Mouse (Mus musculus) gastrocnemius, adult 2 months (tissue): ENCODE results near the gene Tcf23. TPM values are rescaled to one million over a fixed set of nuclear protein-coding genes. Genes with fewer than 3 reads are reported as not detected.

ENCODE experiments used
- DNase-seq: peaks from one replicate; pipeline ENCODE4 v3.0.0; 2022
- H3K27ac ChIP-seq: fragments of 200-600 bp; 2 replicates; pipeline ENCODE4 v1.8.1; 2022; ENCODE audit warnings: mild to moderate bottlenecking
- H3K4me3 ChIP-seq: fragments of 200-600 bp; 2 replicates; pipeline ENCODE4 v1.8.1; 2022; ENCODE audit warnings: mild to moderate bottlenecking, moderate library complexity
- CTCF ChIP-seq: fragments of 200-600 bp; IDR thresholded peaks from 2 replicates; pipeline ENCODE4 v1.8.1; 2022; ENCODE audit warnings: antibody characterized with exemption, mild to moderate bottlenecking, moderate library complexity
- intact Hi-C: fragments of 180-260 bp; cut with DNase I; formaldehyde crosslinking; loops from one replicate; pipeline ENCODE4 v1.15.1; 2025
- total RNA-seq, 2 experiments: library from RNA; stranded (reverse); gene quantifications; 2 replicates each; pipeline ENCODE4 v1.2.3; 2021

Gene Tcf23
- total RNA-seq, 2 experiments from 2014 or later = 0.28 TPM; not detected in 1

DNA sequence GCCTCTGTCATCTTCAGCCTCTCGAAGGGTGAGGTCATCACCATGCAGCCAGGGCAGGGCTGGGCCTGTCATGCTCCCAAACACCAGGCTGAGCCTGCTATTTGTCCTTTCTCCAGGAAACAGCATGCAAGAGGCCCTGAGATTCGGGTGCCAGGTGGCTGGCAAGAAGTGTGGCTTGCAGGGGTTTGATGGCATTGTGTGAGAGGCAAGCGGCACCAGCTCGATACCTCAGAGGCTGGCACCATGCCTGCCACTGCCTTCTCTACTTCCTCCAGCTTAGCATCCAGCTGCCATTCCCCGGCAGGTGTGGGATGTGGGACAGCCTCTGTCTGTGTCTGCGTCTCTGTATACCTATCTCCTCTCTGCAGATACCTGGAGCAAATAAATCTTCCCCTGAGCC lies 37.6 kb upstream of the Tcf23 start:
- intact Hi-C loops = loop anchor here (1.0 kb wide), 1 partner anchor 67 kb away; no protein-coding TSS in a partner anchor
- TF ChIP-seq CTCF = no peak
- Histone ChIP-seq H3K27ac (peak overlapping the region; percentile 77), H3K4me3 (no peak overlapping the region; the same call in 1 of the 2 replicates)
- no peak for DNase-seq

DNA sequence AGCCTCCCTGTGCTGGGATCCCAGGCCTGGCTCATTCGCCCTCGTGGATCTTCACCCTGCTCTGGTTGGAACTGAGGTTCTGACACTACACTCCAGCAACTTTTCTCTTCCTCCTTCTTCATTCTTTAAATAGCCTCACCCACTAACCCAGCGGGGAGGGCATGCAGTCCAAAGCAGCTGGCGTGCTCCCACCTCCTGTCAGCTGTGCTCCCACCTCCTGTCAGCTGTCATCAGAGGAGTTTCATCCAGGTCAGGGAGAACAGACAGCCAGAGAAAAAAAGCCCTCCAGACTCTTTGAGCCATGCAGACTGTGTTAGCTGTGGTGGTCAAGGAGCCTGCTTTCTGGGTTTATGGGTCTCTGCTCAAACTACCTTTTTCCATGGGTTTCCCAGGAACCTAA lies 37.1 kb upstream of the Tcf23 start:
- Histone ChIP-seq H3K27ac (peak overlapping the region; percentile 77), H3K4me3 (no peak overlapping the region)
- intact Hi-C loops = no loop called here
- TF ChIP-seq CTCF = no peak
- peak; percentile 77 for DNase-seq

DNA sequence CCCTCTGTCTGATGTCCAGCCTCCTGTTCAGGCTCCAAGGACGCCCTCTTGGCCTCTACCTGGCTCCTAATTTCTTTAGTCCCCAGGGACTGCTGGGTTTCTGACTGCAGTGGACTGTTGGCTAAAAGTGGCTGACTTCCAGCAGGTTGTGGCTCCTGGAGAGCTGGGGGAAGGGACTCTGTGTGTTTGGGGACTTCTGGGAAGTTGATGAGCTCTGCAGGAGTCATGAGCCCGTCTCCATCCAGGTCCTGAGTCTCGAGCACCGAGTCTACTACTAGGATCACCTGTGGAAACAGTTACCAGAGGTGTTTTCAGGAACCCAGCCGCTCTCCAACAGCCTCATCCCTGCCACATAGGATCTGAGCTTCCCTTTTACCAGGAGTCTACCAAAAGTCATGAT lies 34.8 kb upstream of the Tcf23 start:
- no peak for TF ChIP-seq CTCF
- Histone ChIP-seq H3K4me3 (no peak overlapping the region), H3K27ac (no peak overlapping the region)
- intact Hi-C loops = no loop called here
- DNase-seq = no peak

DNA sequence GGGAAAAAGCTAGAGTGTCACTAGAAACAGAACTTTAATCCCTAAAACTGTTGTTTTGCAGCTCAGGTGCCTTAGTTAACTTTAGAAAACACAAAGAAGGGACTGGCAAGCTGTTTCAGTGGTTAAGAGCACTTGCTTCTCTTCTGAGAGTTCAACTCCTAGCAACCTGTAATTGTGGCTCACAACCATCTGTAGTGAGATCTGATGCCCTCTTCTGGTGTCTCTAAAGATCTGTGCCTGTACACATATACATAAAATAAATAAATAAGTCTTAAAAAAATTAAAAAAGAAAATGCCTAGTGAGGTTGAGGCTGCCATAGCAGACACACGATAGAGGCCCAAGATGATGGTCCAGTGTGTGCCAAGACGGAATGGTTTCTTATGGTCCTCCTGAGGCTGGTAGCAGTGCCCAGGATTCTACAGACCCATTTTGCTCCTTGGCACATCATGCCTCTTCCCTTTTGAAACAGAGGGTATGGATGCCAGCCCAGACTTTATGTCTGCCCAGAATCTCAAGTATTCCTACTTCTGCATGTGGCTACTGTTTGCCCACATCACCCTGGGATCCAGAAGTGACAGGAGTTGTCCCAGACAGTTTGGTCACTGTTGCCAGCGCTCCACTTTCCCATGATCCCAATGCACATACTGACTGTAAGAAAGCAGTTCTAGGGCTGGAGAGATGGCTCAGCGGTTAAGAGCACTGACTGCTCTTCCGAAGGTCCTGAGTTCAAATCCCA lies 33.6 kb upstream of the Tcf23 start:
- no peak overlapping the region for H3K27ac ChIP-seq
- DNase-seq = no peak
- H3K4me3 ChIP-seq = no peak overlapping the region
- intact Hi-C loops = no loop called here
- TF ChIP-seq CTCF = peak; percentile 6; the same call in 1 of the 2 replicates

DNA sequence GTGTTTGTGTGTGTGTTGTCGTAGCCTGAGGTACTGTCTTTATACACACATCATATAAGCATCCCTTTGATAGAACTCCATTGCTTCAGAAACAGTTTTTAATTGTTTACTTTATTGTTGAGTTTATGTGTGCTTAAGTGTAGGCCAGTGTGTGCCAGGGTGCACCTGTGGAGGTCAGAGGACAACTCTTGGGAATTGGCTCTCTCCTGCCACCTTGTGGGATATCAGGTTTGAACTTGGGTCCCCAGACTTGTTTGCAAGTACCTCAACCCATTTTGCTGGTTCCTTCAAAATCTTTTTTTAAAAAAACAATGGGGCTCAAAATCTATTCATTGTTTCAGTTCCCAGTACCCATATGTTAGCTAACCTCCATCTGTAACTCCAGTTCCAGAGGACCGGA lies 25.5 kb upstream of the Tcf23 start:
- no peak for DNase-seq
- TF ChIP-seq CTCF = peak; percentile 51
- no peak overlapping the region for H3K27ac ChIP-seq
- intact Hi-C loops = no loop called here
- no peak overlapping the region for H3K4me3 ChIP-seq

DNA sequence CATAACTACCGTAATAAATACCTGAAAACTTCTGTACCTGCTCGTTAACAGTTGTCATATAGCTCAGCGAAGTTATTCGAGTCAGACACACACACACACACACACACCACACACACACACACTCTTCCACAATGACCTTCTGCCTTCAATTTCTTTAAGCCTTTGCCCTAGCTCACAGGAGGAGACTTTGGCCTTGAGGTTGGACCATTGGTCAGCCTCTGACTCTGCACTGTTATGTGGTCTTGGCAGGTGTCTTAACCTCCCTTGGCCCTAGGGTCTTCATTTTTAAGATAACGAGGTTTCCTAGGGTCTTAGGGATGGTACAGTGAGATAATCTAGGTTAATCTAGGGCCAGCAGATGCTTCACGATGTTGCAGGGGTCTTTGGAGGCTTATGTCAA lies 24.1 kb upstream of the Tcf23 start:
- no peak for TF ChIP-seq CTCF
- no peak for DNase-seq
- intact Hi-C loops = no loop called here
- no peak overlapping the region for H3K27ac ChIP-seq
- peak overlapping the region; percentile 70; the same call in 1 of the 2 replicates for H3K4me3 ChIP-seq

DNA sequence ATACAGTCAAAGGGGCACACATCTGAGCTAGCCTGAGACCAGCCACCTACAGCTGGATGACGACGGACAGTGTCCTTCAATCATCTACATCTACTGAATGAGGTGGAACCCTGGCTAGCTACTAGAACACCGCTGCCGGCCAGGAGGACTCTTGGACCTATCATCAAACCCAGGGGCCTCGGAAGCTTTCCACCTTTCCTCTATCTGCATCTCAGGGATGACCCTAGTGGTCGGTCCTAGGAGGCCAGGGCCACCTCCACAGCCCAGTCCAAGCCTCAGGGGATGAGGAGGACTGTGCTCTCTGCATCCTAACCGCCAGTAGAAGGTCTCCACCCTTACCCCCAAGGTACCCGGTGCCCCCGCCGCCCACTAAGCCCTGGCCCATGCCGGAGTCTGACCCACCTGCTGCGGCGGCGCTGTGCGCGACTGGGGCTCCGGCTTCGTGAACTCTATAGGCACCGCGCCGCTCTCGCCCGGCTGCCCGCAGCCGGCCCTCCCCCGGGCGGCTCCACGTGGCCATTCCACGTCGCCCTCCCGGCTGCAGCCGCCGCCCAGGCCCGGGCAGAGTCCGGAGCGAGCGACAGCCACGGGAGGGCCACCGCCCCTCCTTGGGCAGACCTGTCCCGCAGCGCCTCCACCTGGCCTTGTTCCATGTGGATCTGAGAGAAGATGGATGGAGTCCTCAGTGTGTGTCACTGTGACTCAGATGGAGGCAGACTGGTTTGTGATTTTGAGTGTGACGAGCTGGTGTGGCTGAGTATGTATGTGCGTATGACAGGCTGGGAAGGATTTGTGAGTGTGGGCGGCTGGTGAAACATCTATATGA lies 23.3 kb upstream of the Tcf23 start, which contains the start of gene Cgref1:
TSS of gene Cgref1 (minus strand) at position 636 of the 826 bp plus-strand sequence.
- H3K27ac ChIP-seq = peak within 1 kb of the TSS; percentile 64
- peak; percentile 31; the same call in 1 of the 2 replicates for TF ChIP-seq CTCF
- H3K4me3 ChIP-seq = peak within 1 kb of the TSS; percentile 70
- intact Hi-C loops = no loop called here
- peak; percentile 77 for DNase-seq

DNA sequence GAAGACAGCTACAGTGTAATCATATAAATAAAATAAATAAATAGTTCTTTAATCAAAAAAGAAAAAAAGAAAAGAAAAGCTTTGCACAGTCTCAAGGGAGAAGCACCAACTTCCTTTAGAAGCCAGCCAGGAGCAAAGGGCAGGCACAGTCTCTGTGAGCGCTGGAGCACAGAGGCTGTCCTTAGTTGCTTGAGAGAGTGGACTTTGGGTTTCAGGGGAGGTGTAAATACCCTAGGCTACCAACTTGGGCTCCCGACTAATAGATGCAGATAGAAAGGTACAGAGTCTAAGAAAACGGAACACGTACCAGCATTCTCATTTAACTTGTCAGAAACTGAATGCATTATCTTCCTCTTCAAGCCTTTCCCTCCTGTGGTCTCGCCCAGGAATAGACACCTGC lies 19.8 kb upstream of the Tcf23 start:
- Histone ChIP-seq H3K27ac (peak overlapping the region; percentile 89; the same call in 1 of the 2 replicates), H3K4me3 (no peak overlapping the region)
- intact Hi-C loops = no loop called here
- TF ChIP-seq CTCF = no peak
- no peak for DNase-seq

DNA sequence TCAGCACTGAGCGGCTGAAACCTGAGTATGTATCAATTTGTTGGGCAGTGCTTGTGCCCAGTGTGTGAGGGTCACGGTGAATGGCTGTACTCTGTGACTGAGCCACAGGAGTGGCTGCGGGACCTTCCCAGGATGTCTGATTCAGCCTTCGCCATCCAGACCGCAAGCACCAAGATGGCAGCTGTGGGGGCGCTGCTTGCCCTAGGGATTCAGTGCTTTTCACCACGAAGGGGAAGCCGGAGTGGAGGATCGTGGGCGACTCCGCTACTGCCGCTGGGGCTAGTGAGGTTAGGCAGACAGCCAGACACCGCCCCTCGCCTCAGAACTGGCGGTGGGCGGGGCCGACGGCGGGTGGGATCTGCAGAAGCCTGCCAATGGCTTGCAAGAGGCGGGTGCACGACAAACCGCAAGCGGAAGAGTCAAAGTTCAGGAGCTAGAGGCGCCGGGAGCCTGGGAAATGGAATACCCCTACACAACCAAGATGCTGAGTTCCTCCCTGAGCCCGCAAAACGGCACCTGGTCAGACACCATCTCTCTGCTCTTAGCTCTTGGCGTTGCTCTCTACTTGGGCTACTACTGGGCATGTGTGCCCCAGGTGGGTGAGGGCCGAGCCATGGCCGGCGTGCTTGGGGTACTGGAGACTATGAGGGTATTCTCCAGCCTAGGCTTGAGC lies 18.7 kb upstream of the Tcf23 start:
- H3K27ac ChIP-seq = peak overlapping the region; percentile 89
- intact Hi-C loops = no loop called here

DNA sequence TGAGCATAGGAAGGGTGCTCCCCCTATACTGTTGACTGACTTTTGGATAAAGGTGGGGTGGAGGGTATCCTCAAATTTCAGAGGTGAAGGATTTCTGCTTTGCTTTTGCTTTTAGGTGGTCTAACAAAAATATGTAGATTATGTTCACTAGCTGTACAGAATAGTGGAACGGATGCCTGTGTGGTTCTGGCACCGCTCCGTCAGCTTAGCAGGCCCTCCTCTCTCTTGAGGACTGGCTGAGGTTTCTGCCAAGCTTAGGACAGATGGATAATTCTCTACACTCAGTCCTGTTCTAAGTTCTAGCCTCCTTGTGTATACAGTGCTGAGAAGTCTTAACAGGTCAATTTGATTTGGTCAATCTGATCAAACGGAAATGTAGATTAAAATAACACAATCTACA lies 18.0 kb upstream of the Tcf23 start:
- no peak for DNase-seq
- intact Hi-C loops = no loop called here
- peak overlapping the region; percentile 89 for H3K27ac ChIP-seq
- H3K4me3 ChIP-seq = peak overlapping the region; percentile 88
- TF ChIP-seq CTCF = no peak

More for the DNA sequence above, 18.7 kb upstream of the Tcf23 start:
- peak overlapping the region; percentile 88 for H3K4me3 ChIP-seq
- peak; percentile 17; the same call in 1 of the 2 replicates for TF ChIP-seq CTCF
- peak; percentile 94 for DNase-seq

DNA sequence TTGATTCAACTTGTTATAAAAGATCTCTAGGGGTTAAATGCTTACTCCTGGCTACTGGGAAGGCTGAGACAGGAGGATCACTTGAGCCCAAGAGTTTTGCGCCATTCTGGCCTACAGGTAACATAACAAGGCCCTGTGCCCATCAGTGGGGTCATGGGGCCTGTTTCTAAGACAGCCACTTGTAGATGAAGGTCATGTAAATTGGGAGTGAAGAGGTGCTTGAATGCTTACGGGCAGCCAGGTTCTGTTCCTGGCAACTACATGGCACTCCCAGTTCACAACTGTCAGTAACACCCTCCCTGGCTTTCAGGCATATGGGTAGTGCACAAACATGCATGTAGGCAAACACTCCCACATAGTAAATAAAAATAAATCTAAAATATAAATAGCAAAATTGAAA lies 17.5 kb upstream of the Tcf23 start:
- no peak for DNase-seq
- TF ChIP-seq CTCF = no peak
- Histone ChIP-seq H3K4me3 (peak overlapping the region; percentile 88), H3K27ac (peak overlapping the region; percentile 89)
- intact Hi-C loops = no loop called here

DNA sequence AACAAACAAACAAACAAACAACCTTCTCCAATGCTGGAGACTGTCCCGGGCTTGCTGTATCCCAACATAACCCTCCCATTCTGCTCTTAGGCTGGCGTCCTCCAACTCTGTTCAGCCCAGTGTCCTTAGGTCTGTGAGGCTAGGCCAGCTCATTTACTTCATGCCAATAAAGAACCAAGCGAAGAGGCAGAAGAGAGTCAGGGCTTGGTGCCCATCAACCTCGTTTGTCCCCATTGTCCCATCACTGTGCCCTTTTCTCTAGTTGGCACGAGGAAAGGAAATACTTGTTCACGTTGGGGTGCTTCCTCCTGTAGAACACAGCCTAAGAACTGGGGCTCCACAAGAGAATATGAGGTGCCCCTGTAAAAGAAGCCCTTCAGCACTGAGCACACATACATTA lies 16.8 kb upstream of the Tcf23 start:
- DNase-seq = no peak
- TF ChIP-seq CTCF = no peak
- Histone ChIP-seq H3K27ac (0 out of 2 replicates have a peak overlapping the region, but pooled peaks have one; percentile 5), H3K4me3 (no peak overlapping the region)
- intact Hi-C loops = no loop called here

DNA sequence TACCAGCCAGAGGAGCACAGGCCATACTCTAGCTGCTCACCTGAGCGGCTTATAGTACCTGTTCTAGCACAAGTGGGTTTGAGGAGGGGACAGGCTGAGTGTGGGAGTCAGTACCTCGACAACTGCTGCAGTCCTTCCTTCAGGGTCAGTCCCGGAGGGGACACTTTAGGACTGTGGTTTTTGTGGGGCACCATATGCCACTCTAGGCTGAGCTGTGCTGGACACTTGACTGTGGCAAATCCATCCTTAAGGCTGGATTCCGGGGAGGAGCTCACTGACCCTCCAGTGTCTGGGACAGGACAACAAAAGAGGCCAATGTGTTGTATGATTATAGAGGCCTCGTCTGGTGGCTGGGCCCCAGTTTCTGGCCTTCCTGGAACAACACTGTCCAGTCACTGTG lies 15.9 kb upstream of the Tcf23 start:
- TF ChIP-seq CTCF = no peak
- intact Hi-C loops = no loop called here

More for the DNA sequence above, 15.9 kb upstream of the Tcf23 start:
- no peak overlapping the region for H3K27ac ChIP-seq
- DNase-seq = no peak
- no peak overlapping the region for H3K4me3 ChIP-seq
